Mouse (Mus musculus): ENCODE measurements at regions not wholly inside any gene's neighbourhood (a gene's known extent, or its start where the extent isn't known, plus 50 kb on each side); places are given as distances from the start of the nearest gene placed in this dataset.

GRCm38 (mm10) chr4:47534959-47535358 is 60.5 kb downstream of the Sec61b start:
- Histone ChIP-seq H3K4me2 (replicated peaks) (no peak overlapping the region), H3K4me3 (no peak overlapping the region), H3K27ac (replicated peaks) (no peak overlapping the region), H3K4me1 (no peaks in the 10 kb centered on the region), H3K9ac (replicated peaks) (no peak overlapping the region), H3K36me3 (no peaks in the 10 kb centered on the region), H3K9me3 (no peaks in the 10 kb centered on the region), H3K27me3 (no peaks in the 10 kb centered on the region)
- WGBS: 78% methylated on average over 11 of the region's 11 CpGs
- no peak for ATAC-seq (ENCODE audit: low FRiP score, low read depth)

GRCm38 (mm10) chr4:47567694-47568093 is 93.2 kb downstream of the Sec61b start:
- Histone ChIP-seq H3K9me3 (no peaks in the 10 kb centered on the region), H3K9ac (replicated peaks) (no peak overlapping the region), H3K4me3 (no peak overlapping the region), H3K4me1 (no peaks in the 10 kb centered on the region), H3K27me3 (no peaks in the 10 kb centered on the region), H3K36me3 (no peaks in the 10 kb centered on the region), H3K27ac (replicated peaks) (no peak overlapping the region), H3K4me2 (replicated peaks) (no peak overlapping the region)
- no peak for ATAC-seq (ENCODE audit: low FRiP score, low read depth)
- 78% methylated on average over 3 of the region's 3 CpGs for WGBS

GRCm38 (mm10) chr4:47570846-47571245 is 96.4 kb downstream of the Sec61b start:
- Histone ChIP-seq H3K27ac (replicated peaks) (no peak overlapping the region), H3K4me2 (replicated peaks) (no peak overlapping the region), H3K36me3 (no peaks in the 10 kb centered on the region), H3K4me1 (no peaks in the 10 kb centered on the region), H3K9me3 (no peaks in the 10 kb centered on the region), H3K9ac (replicated peaks) (no peak overlapping the region), H3K27me3 (peaks cover 3% of the 10 kb centered on the region; the same call in 1 of the 2 replicates), H3K4me3 (no peak overlapping the region)
- no peak for ATAC-seq (ENCODE audit: low FRiP score, low read depth)
- WGBS: 93% methylated on average over 5 of the region's 5 CpGs

- H3K4me1 ChIP-seq: no peaks in the 10 kb centered on the region
- no peak overlapping the region for H3K4me3 ChIP-seq
- no peak overlapping the region for H3K27ac ChIP-seq (replicated peaks)
- H3K9ac ChIP-seq (replicated peaks): no peak overlapping the region
- no peak overlapping the region for H3K4me2 ChIP-seq (replicated peaks)
- H3K27me3 ChIP-seq: peaks cover 3% of the 10 kb centered on the region; the same call in 1 of the 2 replicates
- H3K9me3 ChIP-seq: no peaks in the 10 kb centered on the region
- H3K36me3 ChIP-seq: no peaks in the 10 kb centered on the region
- no peak for ATAC-seq (ENCODE audit: low FRiP score, low read depth)
- 89% methylated on average over 4 of the region's 4 CpGs for WGBS
Observed at GRCm38 (mm10) chr4:47576011-47576410, 101.6 kb downstream of the Sec61b start.

GRCm38 (mm10) chr4:47577490-47577889 is 103.0 kb downstream of the Sec61b start:
- whole genome bisulfite sequencing: 82% methylated on average over 3 of the region's 3 CpGs

GRCm38 (mm10) chr4:47578637-47579036 is 104.2 kb downstream of the Sec61b start:
- Histone ChIP-seq H3K36me3 (no peaks in the 10 kb centered on the region), H3K9ac (replicated peaks) (no peak overlapping the region), H3K4me2 (replicated peaks) (no peak overlapping the region), H3K27ac (replicated peaks) (no peak overlapping the region), H3K27me3 (peaks cover 3% of the 10 kb centered on the region; the same call in 1 of the 2 replicates), H3K4me1 (no peaks in the 10 kb centered on the region), H3K9me3 (no peaks in the 10 kb centered on the region), H3K4me3 (no peak overlapping the region)
- ATAC-seq (ENCODE audit: low FRiP score, low read depth): no peak
- 91% methylated on average over 10 of the region's 10 CpGs for WGBS

More at GRCm38 (mm10) chr4:47577490-47577889, 103.0 kb downstream of the Sec61b start:
- H3K9ac ChIP-seq (replicated peaks): no peak overlapping the region
- peaks cover 3% of the 10 kb centered on the region; the same call in 1 of the 2 replicates for H3K27me3 ChIP-seq
- no peaks in the 10 kb centered on the region for H3K36me3 ChIP-seq
- H3K27ac ChIP-seq (replicated peaks): no peak overlapping the region
- H3K9me3 ChIP-seq: no peaks in the 10 kb centered on the region
- no peaks in the 10 kb centered on the region for H3K4me1 ChIP-seq
- no peak overlapping the region for H3K4me3 ChIP-seq
- no peak overlapping the region for H3K4me2 ChIP-seq (replicated peaks)
- ATAC-seq (ENCODE audit: low FRiP score, low read depth): no peak

- no peak for ATAC-seq (ENCODE audit: low FRiP score, low read depth)
- Histone ChIP-seq H3K27me3 (no peaks in the 10 kb centered on the region), H3K4me1 (no peaks in the 10 kb centered on the region), H3K9me3 (no peaks in the 10 kb centered on the region), H3K4me2 (replicated peaks) (no peak overlapping the region), H3K9ac (replicated peaks) (no peak overlapping the region), H3K36me3 (no peaks in the 10 kb centered on the region), H3K4me3 (no peak overlapping the region), H3K27ac (replicated peaks) (no peak overlapping the region)
- 91% methylated on average over 5 of the region's 5 CpGs for WGBS
Observed at GRCm38 (mm10) chr4:47580556-47580955, 106.1 kb downstream of the Sec61b start.

- Histone ChIP-seq H3K9me3 (no peaks in the 10 kb centered on the region), H3K36me3 (no peaks in the 10 kb centered on the region), H3K27me3 (no peaks in the 10 kb centered on the region), H3K4me2 (replicated peaks) (no peak overlapping the region), H3K4me1 (no peaks in the 10 kb centered on the region), H3K27ac (replicated peaks) (no peak overlapping the region), H3K9ac (replicated peaks) (no peak overlapping the region), H3K4me3 (no peak overlapping the region)
- no peak for ATAC-seq (ENCODE audit: low FRiP score, low read depth)
- 77% methylated on average over 5 of the region's 5 CpGs for WGBS
Observed at GRCm38 (mm10) chr4:47587256-47587655, 112.8 kb downstream of the Sec61b start.

GRCm38 (mm10) chr4:47592271-47592986 is 118.0 kb downstream of the Sec61b start:
- H3K36me3 ChIP-seq: no peaks in the 10 kb centered on the region
- H3K27ac ChIP-seq (replicated peaks): no peak overlapping the region
- H3K27me3 ChIP-seq: no peaks in the 10 kb centered on the region
- H3K9me3 ChIP-seq: no peaks in the 10 kb centered on the region
- WGBS: 91% methylated on average over 11 of the region's 11 CpGs
- H3K4me2 ChIP-seq (replicated peaks): no peak overlapping the region
- no peak overlapping the region for H3K4me3 ChIP-seq
- no peak overlapping the region for H3K9ac ChIP-seq (replicated peaks)
- ATAC-seq (ENCODE audit: low FRiP score, low read depth): no peak
- H3K4me1 ChIP-seq: no peaks in the 10 kb centered on the region

GRCm38 (mm10) chr4:47593155-47593554 is 118.7 kb downstream of the Sec61b start:
- Histone ChIP-seq H3K27ac (replicated peaks) (no peak overlapping the region), H3K4me3 (no peak overlapping the region), H3K4me2 (replicated peaks) (no peak overlapping the region), H3K9ac (replicated peaks) (no peak overlapping the region), H3K27me3 (no peaks in the 10 kb centered on the region), H3K9me3 (no peaks in the 10 kb centered on the region), H3K36me3 (no peaks in the 10 kb centered on the region), H3K4me1 (no peaks in the 10 kb centered on the region)
- ATAC-seq (ENCODE audit: low FRiP score, low read depth): no peak
- 75% methylated on average over 7 of the region's 7 CpGs for WGBS

GRCm38 (mm10) chr4:47594171-47594570 is 119.7 kb downstream of the Sec61b start:
- ATAC-seq (ENCODE audit: low FRiP score, low read depth): no peak
- 79% methylated on average over 6 of the region's 6 CpGs for WGBS
- no peak overlapping the region for H3K27ac ChIP-seq (replicated peaks)

GRCm38 (mm10) chr4:47595841-47596240 is 121.4 kb downstream of the Sec61b start:
- Histone ChIP-seq H3K9ac (replicated peaks) (no peak overlapping the region), H3K36me3 (no peaks in the 10 kb centered on the region), H3K4me1 (no peaks in the 10 kb centered on the region), H3K4me3 (no peak overlapping the region), H3K9me3 (no peaks in the 10 kb centered on the region), H3K27ac (replicated peaks) (no peak overlapping the region), H3K4me2 (replicated peaks) (no peak overlapping the region), H3K27me3 (no peaks in the 10 kb centered on the region)
- 91% methylated on average over 10 of the region's 10 CpGs for WGBS
- no peak for ATAC-seq (ENCODE audit: low FRiP score, low read depth)

More at GRCm38 (mm10) chr4:47594171-47594570, 119.7 kb downstream of the Sec61b start:
- no peaks in the 10 kb centered on the region for H3K36me3 ChIP-seq
- H3K4me2 ChIP-seq (replicated peaks): no peak overlapping the region
- no peaks in the 10 kb centered on the region for H3K27me3 ChIP-seq
- H3K9me3 ChIP-seq: no peaks in the 10 kb centered on the region
- no peak overlapping the region for H3K9ac ChIP-seq (replicated peaks)
- no peak overlapping the region for H3K4me3 ChIP-seq
- H3K4me1 ChIP-seq: no peaks in the 10 kb centered on the region

- ATAC-seq (ENCODE audit: low FRiP score, low read depth): no peak
- H3K4me2 ChIP-seq (replicated peaks): no peak overlapping the region
- no peak overlapping the region for H3K27ac ChIP-seq (replicated peaks)
- H3K9me3 ChIP-seq: no peaks in the 10 kb centered on the region
- no peak overlapping the region for H3K4me3 ChIP-seq
- H3K36me3 ChIP-seq: no peaks in the 10 kb centered on the region
- H3K27me3 ChIP-seq: no peaks in the 10 kb centered on the region
- no peak overlapping the region for H3K9ac ChIP-seq (replicated peaks)
- no peaks in the 10 kb centered on the region for H3K4me1 ChIP-seq
- WGBS: 65% methylated on average over 7 of the region's 7 CpGs
Observed at GRCm38 (mm10) chr4:47597586-47597985, 123.1 kb downstream of the Sec61b start.
